Mouse (Mus musculus): ENCODE measurements around the gene RPS10-NUDT3.

DNA sequence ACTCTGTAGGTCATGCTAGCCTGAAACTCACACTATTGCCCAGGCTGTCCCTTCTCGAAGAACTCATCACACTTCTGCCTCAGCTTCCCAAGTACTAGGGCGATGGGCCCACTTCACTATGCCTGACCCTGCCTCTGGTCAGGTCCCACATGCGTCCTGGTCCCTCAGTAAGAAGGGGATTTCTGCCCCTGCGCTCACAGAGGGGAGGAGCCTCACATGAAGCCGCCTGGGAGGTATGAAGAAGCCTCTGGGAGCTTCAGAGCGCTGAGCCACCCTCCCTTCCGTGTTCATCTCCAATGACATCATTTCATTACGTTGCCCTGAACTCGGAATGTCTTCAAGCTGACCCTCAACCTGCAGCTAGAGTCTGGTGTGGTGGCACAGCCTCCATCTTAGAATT, 8.7 kb upstream of the RPS10-NUDT3 start:
- TF ChIP-seq CTCF (IDR thresholded peaks at IDR 0.05; ENCODE audit: control insufficient read depth, insufficient read depth, low read length) (no peak), POLR2A (IDR thresholded peaks at IDR 0.05; ENCODE audit: borderline replicate concordance, control insufficient read depth, low read depth, low read length) (no peak)
